In the genomic region with DNA sequence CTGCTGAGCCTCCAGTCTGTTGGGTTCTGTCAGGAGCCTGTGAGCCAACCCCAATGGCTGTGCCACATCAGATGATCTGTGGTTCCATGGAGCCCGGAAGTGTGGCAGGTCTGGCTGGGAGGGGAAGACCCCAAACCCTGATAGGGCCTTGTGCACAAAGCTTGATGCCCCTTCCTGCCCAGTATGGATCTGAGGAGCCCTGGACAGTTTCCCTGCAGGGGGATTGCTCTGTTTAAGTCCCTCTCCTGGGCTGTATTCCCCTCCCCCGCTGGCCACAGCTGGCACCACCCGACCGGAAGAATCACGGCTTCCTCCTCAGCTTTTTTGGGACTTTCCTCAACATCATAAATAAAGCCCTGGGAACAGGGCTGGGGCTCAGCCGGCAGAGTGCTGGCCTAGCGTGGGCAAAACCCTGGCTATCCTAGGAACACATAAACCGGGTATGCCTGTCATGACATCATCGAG, we compare ENCODE assay signal across 10 mouse cellular contexts. TPM values are rescaled to one million over a fixed set of nuclear protein-coding genes. Genes with fewer than 3 reads are reported as not detected.
A peak's percentile ranks its signal among the peaks of the same experiment; 100 is the strongest.
DNase-seq lines count a peak whose midpoint lies in the region; ATAC-seq and TF ChIP-seq lines count a peak whose summit lies in the region.
"Had no signal": no experiment of that assay in that cellular context is flagged by ENCODE, and none has a peak within 500 bp of the region (broad histone marks: within the 10 kb centered on the region; RNA-seq: fewer than 3 reads in every experiment).

No protein-coding gene starts in this region.

- H3K4me2 ChIP-seq in heart, embryonic 12.5 days = no peak overlapping the region
- H3K4me2 ChIP-seq: hindbrain, embryonic 15.5 days; stomach, embryonic 15.5 days had no signal

- H3K4me1 ChIP-seq in heart, embryonic 12.5 days (replicated peaks) = no peaks in the 10 kb centered on the region; the same call in 1 of the 2 replicates
- H3K4me1 ChIP-seq in E14TG2a.4 (replicated peaks; ENCODE audit: low read depth, low read length) = peaks cover 59% of the 10 kb centered on the region
- H3K4me1 ChIP-seq: hindbrain, embryonic 15.5 days had no signal

- DNase-seq in heart, adult 11 months = peak; percentile 97
- DNase-seq in lung, postnatal 25 days (ENCODE audit: low spot score) = peak; percentile 53
- no peak for DNase-seq in frontal cortex, adult 2 months (ENCODE audit: extremely low spot score in 1 of 2, low spot score in 1 of 2)
- DNase-seq in gastrocnemius, postnatal 14 days = no peak
- DNase-seq in MN1 (ENCODE audit: low spot score) = no peak

- H3K27ac ChIP-seq in heart, embryonic 12.5 days (ENCODE audit: poor library complexity, severe bottlenecking) = no peak overlapping the region
- H3K27ac ChIP-seq: hindbrain, embryonic 15.5 days; stomach, embryonic 15.5 days had no signal

- intact Hi-C loops in gastrocnemius, postnatal 14 days (cut with DNase I; ENCODE audit: low total_unique reads) = no loop called here

- 53% methylated on average over 9 of the region's 9 CpGs for WGBS in heart, embryonic 12.5 days

- peaks cover 3% of the 10 kb centered on the region; the same call in 1 of the 2 replicates for H3K27me3 ChIP-seq in heart, embryonic 12.5 days (replicated peaks)
- H3K27me3 ChIP-seq in E14TG2a.4 (ENCODE audit: insufficient read depth, low read length) = no peaks in the 10 kb centered on the region
- H3K27me3 ChIP-seq: hindbrain, embryonic 15.5 days; stomach, embryonic 15.5 days had no signal

- TF ChIP-seq CTCF in E14TG2a.4 (conservative IDR thresholded peaks at IDR 0.05; ENCODE audit: low read length) = no peak

- ATAC-seq in heart, embryonic 12.5 days (ENCODE audit: insufficient number of reproducible peaks, low FRiP score) = no peak
- peak; percentile 90 for ATAC-seq in inflammation-experienced regulatory T-cells, adult 6 months

- H3K4me3 ChIP-seq in heart, embryonic 12.5 days = no peak overlapping the region
- H3K4me3 ChIP-seq in E14TG2a.4 (replicated peaks; ENCODE audit: low read length) = peak overlapping the region; percentile 61
- H3K4me3 ChIP-seq: hindbrain, embryonic 15.5 days; stomach, embryonic 15.5 days had no signal

- H3K9ac ChIP-seq in heart, embryonic 12.5 days = no peak overlapping the region
- H3K9ac ChIP-seq: hindbrain, embryonic 15.5 days; stomach, embryonic 15.5 days had no signal

- 0 out of 2 replicates have a peak, but pooled peaks cover 6% of the 10 kb centered on the region for H3K36me3 ChIP-seq in heart, embryonic 12.5 days
- H3K36me3 ChIP-seq in E14TG2a.4 (ENCODE audit: insufficient read depth, low read length) = peaks cover 30% of the 10 kb centered on the region
- H3K36me3 ChIP-seq: hindbrain, embryonic 15.5 days had no signal

- no peaks in the 10 kb centered on the region for H3K9me3 ChIP-seq in heart, embryonic 12.5 days (replicated peaks)
- no peaks in the 10 kb centered on the region for H3K9me3 ChIP-seq in E14TG2a.4 (ENCODE audit: low read length)
- H3K9me3 ChIP-seq: hindbrain, embryonic 15.5 days; stomach, embryonic 15.5 days had no signal

RNA-seq across cellular contexts. Expression of a gene that starts 6.5 kb away (rescaled TPM):
- polyA plus RNA-seq in heart, embryonic 12.5 days (2016; fragmentation: Nextera tagmentation; extraction: Ambion mirVana) = 2.5 and 2.7 TPM in 2 replicates
- 1 to 10 TPM; 1.9 to 7.8 (median 3.7) TPM for polyA plus RNA-seq in inflammation-experienced regulatory T-cells, adult 6 months (2017; shearing (Covaris generic))
- polyA plus RNA-seq in frontal cortex, adult 2 months (2012; rRNA removed) = 24.6 and 27.8 TPM in 2 replicates
- 10 to 100 TPM in 1 of 2 experiments, 1 to 10 TPM in 1; 4.8 to 71.3 TPM for total RNA-seq in gastrocnemius, postnatal 14 days (2021)

RNA-seq across cellular contexts. Expression of a gene that starts 24.8 kb away (rescaled TPM):
- not detected in 2 replicates for polyA plus RNA-seq in heart, embryonic 12.5 days (2016; fragmentation: Nextera tagmentation; extraction: Ambion mirVana)
- polyA plus RNA-seq in inflammation-experienced regulatory T-cells, adult 6 months (2017; shearing (Covaris generic)) = 10 to 100 TPM; 13.8 to 38.5 (median 18.3) TPM
- 0.48 and 0.71 TPM in 2 replicates for polyA plus RNA-seq in frontal cortex, adult 2 months (2012; rRNA removed)
- under 1 TPM in 1 of 2 experiments, not detected in 1; 0.09 TPM for total RNA-seq in gastrocnemius, postnatal 14 days (2021)
- polyA plus RNA-seq: hindbrain, embryonic 15.5 days had no signal

RNA-seq across cellular contexts. Expression of a gene that starts 28.2 kb away (rescaled TPM):
- polyA plus RNA-seq in heart, embryonic 12.5 days (2016; fragmentation: Nextera tagmentation; extraction: Ambion mirVana) = 7.2 and 8.1 TPM in 2 replicates
- 10 to 100 TPM; 14.8 to 20.5 (median 18.4) TPM for polyA plus RNA-seq in inflammation-experienced regulatory T-cells, adult 6 months (2017; shearing (Covaris generic))
- 178 and 202 TPM in 2 replicates for polyA plus RNA-seq in frontal cortex, adult 2 months (2012; rRNA removed)
- total RNA-seq in gastrocnemius, postnatal 14 days (2021) = 1 to 10 TPM; 5.2 to 7.0 TPM

RNA-seq across cellular contexts. Expression of a gene that starts 30.0 kb away (rescaled TPM):
- polyA plus RNA-seq in heart, embryonic 12.5 days (2016; fragmentation: Nextera tagmentation; extraction: Ambion mirVana) = 1.7 and 1.8 TPM in 2 replicates
- polyA plus RNA-seq in inflammation-experienced regulatory T-cells, adult 6 months (2017; shearing (Covaris generic)) = not detected
- polyA plus RNA-seq in frontal cortex, adult 2 months (2012; rRNA removed) = 25.2 and 27.9 TPM in 2 replicates
- total RNA-seq in gastrocnemius, postnatal 14 days (2021) = 1 to 10 TPM; 5.4 to 6.6 TPM

RNA-seq across cellular contexts. Expression of a gene that starts 40.7 kb away (rescaled TPM):
- polyA plus RNA-seq in heart, embryonic 12.5 days (2016; fragmentation: Nextera tagmentation; extraction: Ambion mirVana) = 81.8 and 87.0 TPM in 2 replicates
- polyA plus RNA-seq in inflammation-experienced regulatory T-cells, adult 6 months (2017; shearing (Covaris generic)) = 100 to 1,000 TPM in 1 of 3 experiments, 10 to 100 TPM in 2; 54.2 to 120 (median 63.1) TPM
- polyA plus RNA-seq in frontal cortex, adult 2 months (2012; rRNA removed) = 185 and 189 TPM in 2 replicates
- 10 to 100 TPM; 50.3 to 50.9 TPM for total RNA-seq in gastrocnemius, postnatal 14 days (2021)

Comparison
In these comparisons a context has a peak if more than half of its experiments do, and no peak if none do; other contexts are left out.
1. DNase-seq: peak in heart, adult 11 months (single experiment) and lung, postnatal 25 days (single experiment); none in frontal cortex, adult 2 months (0 of 2), gastrocnemius, postnatal 14 days (single experiment) and MN1 (single experiment).